Mouse (Mus musculus) mesoderm, embryonic 11.5 days (tissue): ENCODE measurements around the gene Fiz1.
"Not testable (repeated sequence)": the region's sequence is repeated elsewhere in the genome, so short reads cannot be mapped to it uniquely, and the experiment has no call there.

ENCODE experiments used
- DNase-seq: peaks from one replicate; pipeline ENCODE4 v3.0.0-alpha.2; 2012; ENCODE audit warnings: low read depth, low spot score

Gene Fiz1

DNA sequence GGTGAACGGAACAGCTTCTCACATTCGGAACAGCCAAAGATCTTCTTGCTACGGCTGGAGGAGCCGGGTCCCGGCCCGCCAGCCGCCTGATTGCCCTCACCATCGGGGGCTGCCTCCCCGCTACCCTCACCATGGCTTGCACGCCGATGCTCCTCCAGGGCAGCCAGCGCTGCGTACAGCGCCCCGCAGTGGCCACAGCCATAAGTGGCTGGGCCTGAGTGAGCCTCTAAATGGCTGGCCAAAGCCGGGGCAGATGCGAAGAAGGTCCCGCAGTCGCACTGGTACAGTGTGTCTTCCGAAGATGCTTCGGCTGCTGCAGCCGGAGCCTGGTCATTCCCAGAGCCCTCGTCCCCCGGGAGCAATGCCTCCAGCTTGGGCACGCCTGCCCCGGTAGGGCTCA lies 6.3 kb downstream of the Fiz1 start:
- DNase-seq: no peak

DNA sequence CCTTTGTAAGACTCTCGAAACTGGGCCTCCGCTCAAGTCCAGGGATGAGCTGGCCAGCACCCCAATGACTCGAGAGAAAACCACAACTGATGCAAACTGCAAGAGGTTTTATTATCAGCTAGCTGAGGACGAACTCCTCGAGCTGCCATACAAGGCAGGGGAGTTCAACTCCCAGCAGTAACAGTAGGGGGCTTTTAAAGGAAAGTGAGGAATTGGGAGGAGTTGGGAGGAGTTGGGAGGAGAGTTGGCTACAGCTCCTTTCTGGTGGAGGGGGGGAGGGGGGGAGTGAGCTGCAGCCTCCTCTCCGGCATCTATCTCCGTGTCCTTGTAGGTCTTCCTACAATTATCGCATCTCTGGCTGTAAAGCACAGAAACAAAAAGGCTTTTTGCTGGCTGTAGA lies 11.6 kb downstream of the Fiz1 start:
- DNase-seq: not testable (repeated sequence)

DNA sequence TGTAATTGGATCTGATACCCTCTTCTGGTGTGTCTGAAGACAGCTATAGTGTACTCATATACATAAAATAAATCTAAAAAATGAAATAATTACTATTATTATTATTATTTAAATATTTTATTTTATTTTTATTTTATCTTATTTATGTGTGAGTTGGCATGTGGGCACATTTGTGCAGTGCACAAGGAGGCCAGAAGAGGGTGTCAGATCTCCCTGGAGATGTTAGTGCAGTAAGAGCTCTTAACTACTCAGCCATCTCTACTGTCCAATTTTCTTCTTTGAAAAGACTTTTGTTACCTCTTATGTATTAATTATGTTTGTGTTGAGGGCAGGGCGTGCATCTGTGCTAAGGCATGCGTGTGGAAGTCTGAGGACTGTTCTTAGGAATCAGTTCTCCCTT lies 14.6 kb downstream of the Fiz1 start:
- DNase-seq: no peak

DNA sequence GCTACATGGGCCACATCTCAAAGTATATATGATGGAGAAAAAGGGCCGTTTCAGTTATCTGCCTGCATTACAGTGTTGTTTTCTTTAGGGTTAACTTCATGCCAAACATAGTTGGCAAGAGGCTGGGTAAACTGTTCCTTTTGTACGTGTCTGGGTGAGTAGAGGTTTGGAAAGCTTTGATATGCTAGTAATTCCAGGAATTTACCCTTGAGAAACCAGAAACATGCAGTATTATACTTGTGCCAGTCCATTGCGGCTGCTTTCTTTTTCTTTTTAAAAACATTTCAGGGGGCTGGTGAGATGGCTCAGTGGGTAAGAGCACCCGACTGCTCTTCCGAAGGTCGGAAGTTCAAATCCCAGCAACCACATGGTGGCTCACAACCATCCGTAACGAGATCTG lies 17.6 kb downstream of the Fiz1 start:
- no peak for DNase-seq

DNA sequence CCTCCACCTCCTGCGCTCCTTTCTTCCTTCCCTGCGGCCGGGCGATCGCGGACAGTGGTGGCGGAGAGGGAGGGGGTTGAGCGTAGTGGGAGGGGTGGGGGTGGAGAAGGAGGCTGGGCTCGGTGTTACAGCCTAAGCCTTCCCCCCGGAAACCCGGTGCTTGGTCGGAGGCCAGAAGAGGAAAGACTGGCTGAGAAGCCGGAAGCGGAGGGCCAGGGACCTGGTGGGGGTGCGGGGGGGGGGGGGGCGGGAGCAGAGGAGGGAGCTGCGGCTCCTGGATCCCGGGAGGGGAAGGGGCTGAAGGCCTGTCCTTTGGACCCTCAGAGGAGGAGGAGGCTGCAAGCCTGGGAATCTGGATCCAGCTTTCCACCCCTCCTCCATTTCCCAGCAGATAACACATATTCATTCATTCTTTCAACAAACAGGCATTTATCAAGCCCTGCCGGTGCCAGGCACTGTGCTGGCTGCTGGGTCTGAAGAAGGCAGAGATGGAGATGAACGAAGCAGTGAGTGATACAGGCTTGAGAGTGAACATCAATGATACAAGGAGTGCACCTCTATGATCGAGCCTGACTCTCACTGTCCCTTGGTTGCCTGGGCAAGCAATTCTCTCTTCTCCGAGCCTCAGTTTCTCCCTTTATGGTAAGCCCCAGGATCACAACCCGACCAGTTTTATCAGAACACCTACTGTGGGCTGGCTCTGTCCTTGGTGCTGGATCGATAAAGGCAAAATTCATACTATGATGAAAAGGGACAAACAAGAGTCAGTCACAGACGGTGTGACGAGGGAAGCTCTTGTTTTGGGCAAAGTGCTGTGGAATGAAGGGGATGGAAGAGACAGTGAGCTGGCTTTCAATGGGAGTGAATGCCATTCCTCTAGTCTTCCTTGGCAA lies 18.2 kb downstream of the Fiz1 start, which contains the start of gene Zfp579:
Gene Zfp579 (minus strand): TSS at position 156 of the 893 bp plus-strand sequence.
- DNase-seq: peak; percentile 95

DNA sequence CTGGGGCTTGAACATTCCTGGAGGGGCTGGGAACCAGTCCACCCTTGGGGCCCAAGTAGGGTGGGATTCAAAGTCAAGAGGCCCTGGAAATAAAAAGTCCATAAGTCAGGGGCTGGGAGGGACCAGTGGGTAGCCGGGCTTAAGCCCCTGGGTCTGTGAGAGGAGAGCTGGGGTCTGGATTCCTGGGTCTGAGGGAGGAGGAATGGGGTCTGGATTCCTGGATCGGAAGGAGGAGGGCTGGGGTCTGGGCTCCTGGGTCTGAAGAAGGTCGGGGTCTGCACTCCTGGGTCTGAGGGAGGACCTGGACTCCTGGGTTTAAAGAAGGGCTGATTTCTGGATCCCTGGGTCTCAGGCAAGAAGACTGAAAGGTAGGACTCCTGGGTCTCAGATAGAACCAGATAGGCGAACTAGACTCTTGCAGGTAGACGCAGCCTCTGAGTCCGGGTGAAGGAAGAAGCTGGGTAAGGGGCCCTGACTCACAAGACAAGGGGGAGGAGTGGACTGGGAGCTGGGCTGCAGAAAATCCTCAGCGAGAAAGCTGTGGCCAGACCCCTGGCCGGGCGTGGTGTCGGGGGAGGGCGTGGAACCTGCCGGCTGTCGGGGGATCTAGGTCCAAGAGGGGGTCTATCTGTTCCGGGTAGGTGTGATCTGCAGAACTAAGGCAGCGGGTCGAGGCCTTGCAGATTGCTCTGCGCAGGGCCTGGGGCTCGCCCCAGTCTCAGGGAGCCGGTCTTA lies 19.1 kb downstream of the Fiz1 start:
- peak; percentile 7 for DNase-seq

DNA sequence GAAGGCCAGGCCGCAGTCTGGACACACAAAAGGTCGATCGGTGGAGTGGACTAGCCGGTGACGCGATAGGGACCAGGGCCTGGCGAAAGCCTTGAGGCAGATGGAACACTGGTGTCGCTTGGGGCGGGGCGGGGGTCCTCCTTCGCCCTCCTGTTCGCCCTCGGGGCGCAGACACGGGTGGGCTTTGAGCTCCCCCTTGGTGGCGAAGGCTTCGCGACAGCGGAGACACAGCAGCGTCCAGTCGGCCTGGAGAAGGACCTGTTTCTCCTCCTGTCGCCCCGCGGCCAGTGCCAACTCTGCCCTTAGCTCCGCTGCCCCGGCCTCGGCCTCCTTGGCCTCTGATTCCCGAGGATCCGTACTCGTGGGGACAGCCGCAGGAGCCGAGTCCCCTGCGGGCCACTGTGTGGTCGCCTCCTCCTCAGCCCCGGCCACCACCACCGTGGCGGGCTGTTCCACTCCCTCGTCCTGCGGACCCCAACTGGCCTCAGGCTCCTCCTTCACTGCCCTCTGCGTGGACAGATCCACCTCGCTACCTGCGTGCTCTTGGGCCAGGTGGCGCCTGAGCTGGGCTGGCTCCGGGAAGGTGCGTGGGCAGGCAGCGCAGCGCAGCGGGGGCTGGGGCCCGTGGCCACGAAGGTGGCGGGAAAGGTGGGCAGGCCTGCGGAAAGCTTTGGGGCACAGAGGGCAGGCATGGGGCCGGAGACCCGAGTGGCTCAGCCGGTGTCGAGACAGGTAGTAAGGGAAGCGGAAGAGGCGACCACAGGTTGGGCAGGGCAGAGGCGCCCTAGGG lies 20.3 kb downstream of the Fiz1 start:
- no peak for DNase-seq

DNA sequence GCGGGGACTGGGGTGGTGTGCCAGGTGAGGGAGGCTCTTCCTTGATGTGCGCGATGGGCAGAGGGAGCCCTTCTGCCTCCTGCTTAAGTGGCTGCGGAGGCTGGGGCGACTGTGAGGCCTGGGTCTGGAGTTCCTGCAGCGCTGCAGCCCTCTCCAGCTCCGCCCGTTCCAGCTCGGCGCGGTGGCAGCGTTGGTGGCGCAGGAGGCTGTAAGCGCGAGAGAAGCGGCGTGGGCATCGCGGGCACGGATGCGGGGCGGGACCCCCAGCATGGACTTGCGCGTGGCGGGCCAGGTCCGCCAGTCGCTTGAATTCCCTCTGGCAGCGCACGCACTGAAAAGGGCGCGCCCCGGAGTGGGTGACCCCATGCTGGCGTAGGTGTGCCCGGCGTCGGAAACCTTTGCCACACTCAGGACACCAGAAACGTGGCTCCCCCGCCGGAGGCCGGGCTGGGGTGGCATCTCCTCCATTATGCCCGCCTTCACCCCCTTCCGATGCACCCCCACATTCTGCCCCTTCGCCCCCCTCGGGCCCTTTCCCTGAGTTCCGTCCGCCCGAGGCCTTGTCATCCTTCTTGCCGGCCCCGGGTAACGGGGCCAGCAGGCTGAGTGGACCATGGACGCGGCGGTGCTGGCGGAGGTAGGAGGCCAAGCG lies 21.0 kb downstream of the Fiz1 start:
- DNase-seq: no peak

DNA sequence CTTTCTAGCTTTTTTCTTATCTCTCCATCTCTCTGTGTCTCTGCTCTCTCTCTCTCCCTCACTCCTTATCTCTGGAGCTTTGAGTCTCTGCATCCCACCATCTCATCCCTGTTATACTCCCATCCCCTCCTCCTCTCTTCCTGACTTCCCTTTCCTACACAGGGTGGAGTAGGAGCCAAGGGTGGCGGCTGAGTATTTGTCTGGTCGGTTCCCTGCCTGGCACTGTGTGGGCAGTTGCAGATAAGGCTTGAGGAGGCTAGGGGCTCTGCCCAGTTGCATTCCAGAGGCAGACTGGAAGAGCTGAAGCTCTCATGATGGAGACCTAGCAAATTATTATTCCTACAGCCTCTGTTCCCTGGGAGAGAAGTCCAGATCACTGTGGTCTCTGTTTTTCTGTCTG lies 26.2 kb downstream of the Fiz1 start:
- no peak for DNase-seq

DNA sequence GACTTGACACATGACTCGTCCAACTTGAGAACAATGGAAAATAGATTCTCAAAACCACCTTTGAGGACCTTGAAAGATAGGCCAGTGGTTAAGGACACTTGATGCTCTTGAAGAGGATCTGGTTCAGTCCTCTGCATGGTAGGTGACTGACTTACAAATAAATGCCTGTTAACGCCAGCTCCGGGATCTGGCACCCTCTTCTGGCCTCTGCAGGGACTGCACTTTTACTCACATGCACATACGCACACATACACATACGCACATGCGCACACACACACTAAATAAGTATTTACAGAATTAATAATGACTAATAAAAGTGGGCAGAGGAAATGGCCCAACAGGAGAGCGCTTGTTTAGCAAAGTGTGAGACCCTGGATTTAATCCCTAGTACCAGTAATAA lies 37.7 kb downstream of the Fiz1 start:
- DNase-seq: no peak

DNA sequence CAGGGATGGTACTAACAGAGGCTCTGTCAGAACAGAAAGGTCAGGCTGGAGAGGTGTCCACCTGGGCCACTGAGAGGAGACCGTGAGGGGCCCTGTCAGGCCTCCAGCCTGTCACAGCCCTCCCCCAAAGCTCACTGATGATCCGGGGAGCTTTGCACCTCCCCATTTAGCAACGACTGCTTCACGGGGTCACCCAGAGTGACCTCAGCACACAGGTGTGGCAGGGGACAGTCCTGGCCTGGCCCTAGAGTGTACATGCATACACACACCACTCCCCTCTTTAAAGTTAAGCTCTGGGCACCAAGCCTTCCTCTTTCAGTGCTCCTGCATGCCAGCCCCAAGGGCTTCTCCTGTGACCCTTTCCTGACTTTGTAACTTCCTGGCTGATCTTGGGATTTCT lies 39.0 kb downstream of the Fiz1 start:
- no peak for DNase-seq

DNA sequence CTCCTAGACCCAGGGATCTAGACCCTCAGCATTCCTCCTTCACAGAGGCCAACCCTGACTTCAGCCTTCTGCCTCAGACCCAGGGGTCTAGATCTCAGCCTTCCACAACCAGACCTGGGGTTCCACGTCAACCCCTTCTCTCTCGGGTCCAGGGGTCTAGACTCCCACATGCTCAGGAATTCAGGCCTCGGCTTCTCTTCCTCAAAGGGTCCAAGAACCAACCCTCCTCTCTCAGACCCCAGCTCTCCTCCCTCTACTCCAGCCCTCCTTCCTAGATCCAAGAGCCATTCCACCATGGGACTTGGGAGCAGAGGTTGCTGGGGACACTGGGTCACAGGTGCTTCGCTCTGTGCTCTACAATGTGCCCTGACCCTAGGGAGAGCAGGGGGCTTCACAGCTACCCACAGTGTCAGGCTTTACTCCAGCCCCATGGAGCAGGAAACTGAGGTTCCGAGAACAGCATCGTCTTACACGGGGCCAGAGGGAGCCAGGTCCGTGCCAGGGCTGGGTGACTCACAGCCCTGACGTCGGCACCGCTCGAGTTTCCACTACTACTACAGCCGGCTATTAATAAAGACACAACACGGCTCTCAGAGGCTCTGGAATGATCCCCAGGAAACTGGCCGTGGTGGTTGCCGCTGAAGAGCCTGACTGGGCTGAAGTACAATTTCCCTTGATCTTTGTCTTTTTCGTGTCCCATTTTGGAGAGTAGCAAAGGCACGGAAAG lies 42.0 kb downstream of the Fiz1 start:
- no peak for DNase-seq

DNA sequence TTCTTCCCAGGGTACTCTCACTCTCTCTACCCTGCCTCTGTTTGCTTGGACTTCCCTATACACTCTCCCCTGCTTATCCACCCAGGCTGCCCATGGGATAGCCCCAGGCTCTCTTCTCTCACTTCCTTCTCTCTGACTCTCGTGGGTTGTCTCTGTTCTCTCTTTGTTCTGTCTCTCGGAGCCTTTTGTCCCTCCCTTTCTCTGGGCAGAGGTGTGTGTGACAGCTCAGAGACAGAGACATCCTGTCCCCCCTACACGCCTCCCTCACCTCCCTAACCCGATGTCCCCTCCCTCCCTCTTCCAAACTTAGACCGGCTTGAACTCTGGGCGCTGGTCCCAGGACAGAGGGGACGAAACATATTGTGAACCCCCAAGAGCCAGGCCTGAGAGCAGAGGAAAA lies 42.8 kb downstream of the Fiz1 start:
- no peak for DNase-seq

DNA sequence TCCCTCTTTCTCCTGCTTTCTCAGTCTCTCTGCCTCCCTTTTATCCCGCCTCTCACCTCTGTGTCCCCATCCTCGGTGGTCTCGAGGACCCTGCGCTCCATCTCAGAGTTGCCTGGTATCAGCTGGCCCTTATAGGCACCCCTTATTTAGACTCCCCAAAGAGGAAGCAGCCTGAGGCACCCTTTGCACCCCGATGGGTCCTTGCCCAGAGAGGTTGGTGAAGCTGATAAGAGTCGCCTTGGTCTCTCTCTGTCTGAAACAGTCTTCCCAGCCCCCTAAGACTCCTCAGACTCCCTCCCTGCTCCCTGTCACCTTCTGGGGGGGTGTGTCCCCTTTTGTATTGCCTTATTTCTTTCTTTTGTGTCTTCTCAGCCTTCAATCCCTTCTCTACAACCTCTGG lies 43.4 kb downstream of the Fiz1 start, which contains the start of gene Sbk3:
Gene Sbk3 (minus strand): TSS at position 101 of the 400 bp plus-strand sequence.
- no peak for DNase-seq

DNA sequence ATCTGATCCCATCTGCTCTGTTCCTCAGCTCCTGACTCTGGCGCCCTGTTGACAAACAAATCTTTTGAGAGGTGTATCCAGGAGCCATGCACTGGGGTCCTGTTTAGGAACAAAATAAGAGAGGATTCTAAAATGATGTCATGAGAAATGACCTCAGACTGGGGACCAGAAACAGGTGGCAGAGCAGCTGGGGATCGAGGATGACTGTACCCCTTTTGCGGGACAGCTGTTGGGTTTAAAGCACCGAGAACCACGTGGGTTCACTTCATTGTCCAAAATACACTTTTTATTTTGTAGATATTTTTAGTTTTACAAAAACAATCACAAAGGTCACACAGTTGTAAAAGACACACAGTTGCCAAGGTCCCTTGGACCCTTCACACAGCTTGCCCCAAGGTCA lies 49.5 kb downstream of the Fiz1 start:
- DNase-seq: no peak

DNA sequence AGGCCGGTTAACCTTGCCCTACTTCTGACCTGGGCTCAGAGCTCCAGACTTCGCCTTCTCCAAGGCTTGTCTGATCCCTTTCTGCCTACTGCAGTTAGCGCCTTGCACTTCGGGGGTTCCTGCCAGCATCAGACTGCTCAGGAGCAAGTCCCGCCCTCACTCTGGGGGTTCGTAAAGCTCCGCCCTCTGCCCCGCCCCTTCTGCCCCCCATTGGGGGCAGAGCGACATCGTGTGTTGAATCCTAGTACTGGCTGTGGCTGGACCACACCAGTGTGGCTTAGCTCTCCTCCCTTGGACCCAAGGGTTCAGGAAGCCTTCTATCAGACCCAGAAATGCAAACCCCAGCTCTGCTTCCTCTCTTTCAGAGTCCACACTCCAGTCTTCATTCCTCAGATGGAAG lies 50.2 kb downstream of the Fiz1 start, which contains the start of gene Sbk2:
Gene Sbk2 (minus strand): TSS at position 135 of the 400 bp plus-strand sequence.
- peak; percentile 73 for DNase-seq

DNA sequence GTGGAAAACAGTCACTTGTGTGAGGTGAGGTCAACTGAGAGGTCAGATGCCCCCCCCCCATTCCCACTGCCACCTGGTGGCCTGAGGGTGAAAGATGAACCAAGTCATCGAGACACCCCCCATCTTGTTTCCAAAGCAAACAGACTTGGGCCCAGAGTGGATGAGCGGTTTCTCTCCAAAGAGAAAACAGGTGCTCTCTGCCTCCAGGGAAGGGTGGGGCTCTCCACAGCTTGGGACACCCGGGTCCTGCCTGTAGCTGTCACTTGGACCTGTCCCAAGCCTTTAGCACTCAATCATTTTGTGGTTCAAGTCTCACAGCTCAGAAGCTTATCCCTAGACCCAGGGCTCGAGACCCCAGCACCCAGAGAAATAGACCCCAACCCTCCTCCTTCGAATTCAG lies 51.0 kb downstream of the Fiz1 start:
- no peak for DNase-seq

DNA sequence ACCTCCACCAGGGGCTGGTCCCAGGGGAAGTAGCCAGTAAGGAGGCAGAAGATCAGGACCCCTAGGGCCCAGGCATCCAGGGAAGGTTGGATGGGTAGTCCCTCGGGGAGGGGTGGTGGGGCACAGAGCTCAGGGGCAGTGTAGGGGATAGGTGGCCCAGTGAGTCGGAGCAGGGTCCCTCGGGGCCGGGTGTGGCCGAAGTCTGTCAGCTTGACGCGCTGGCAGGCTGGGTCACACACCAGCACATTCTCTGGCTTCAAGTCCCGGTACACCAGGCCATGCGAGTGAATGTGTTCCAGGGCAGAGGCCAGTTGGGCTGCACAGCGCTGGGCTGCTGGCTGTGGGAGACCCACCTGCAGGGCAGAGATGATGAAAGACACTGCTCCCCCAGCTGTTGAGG lies 57.1 kb downstream of the Fiz1 start:
- DNase-seq: no peak
